Mouse (Mus musculus) kidney, adult 9 months (tissue): ENCODE measurements around the gene Stt3b.

Source experiments
- DNase-seq: peaks from one replicate; pipeline ENCODE4 v3.0.0; 2022

Gene Stt3b

DNA sequence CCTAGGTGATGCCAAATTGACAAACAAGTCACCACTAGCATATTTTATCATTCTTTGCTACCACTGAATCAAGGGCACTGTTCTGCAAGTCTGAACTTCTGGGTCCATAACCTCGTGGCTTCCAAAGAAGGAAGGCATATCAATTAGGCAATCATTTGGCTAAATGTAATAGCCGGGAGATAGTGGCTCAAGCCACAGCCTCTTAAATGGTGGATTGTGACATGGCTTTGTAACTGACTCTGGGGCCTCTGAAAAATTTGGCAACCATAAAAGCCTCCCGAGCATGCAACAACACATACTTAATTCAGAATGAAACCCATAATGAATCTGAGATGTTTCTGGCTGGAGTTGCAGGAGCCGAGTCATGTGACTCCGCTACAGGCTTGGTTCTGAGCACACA, 6.8 kb upstream of the Stt3b start:
- DNase-seq: no peak

DNA sequence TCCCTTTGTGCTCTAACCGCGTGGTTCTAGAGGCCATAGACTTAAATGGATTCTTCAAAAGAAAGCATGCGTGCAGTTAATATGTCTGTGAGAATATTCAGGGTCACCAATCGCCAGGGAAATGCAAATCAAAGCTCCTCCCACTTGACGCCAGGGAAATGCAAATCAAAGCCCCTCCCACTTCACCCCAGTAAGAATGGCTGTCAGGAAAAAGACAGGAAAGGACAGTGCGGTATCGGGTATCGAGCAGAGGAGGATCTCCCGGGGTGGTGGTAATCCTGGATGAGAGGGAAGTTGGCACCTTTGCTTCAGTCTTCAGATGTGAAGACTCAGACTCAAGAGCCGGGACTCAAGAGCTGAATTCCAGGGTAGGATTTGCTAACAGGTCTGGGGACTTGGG, 4.3 kb upstream of the Stt3b start:
- DNase-seq: no peak

DNA sequence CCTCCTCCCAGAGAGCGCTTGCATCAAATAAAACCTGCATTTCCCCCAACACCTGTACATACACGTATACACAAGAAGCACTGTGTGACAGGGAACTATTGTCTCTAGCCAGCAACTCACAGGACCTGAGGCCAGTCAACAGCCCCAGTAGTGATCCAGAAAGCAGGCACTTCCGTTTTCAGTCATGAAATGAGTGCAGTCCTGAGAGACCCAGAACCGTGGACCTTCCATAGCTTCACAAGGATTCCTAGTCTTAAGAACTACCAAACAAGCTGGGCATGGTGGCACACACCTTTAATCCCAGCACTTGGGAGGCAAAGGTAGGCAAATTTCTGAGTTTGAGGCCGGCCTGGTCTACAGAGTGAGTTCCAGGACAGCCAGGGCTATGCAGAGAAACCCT, 3.6 kb upstream of the Stt3b start:
- no peak for DNase-seq

- DNase-seq: peak; percentile 95
Observed at GRCm38 (mm10) chr9:115311223-115311520, 951 bp upstream of the Stt3b start.

GRCm38 (mm10) chr9:115309977-115310345, 260 bp downstream of the Stt3b start:
- DNase-seq: no peak

GRCm38 (mm10) chr9:115309381-115309971, 745 bp downstream of the Stt3b start:
- DNase-seq: no peak

DNA sequence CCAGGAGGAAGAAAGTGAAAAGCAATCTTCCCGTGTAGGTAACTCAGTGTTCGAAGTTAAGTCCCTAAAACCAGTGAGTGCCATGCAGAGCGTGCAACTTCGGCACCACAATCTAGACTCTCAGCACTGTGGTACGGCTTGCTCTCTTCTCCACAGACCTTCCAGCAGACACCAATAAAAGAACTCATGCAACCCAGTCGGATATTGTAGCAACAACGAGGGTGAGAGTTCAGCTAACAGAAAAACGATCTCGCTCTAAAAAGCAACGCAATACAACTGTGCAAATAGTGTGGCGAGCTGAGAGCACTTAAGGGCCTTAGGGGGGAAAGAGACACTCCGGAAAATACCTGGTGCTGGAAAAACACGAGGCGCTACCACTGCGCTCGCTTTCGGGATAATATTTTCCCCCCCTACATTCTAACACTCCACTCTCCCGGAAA, 1.3 kb downstream of the Stt3b start:
- no peak for DNase-seq

- DNase-seq: no peak
Observed at GRCm38 (mm10) chr9:115308401-115308800, 1.8 kb downstream of the Stt3b start.

- DNase-seq: no peak
Observed at GRCm38 (mm10) chr9:115306202-115306601, 4.0 kb downstream of the Stt3b start.

DNA sequence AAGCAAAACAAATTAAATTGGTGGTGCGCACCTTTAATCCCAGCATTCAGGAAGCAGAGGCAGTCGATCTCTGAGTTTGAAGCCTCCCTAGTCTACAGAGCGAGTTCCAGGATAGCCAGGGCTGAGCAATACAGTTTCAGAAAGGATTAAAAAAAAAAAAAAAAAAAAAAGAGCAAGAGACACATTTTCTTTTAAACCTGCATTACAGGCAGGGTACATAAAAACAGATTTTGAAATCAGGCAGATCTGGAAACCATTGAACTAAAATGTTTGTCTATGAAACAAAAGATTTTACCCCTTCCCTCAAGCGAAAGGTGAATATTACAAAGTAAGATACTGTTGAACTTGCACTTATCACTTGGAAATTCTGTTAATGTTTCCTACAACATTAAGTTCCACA, 6.1 kb downstream of the Stt3b start:
- no peak for DNase-seq

DNA sequence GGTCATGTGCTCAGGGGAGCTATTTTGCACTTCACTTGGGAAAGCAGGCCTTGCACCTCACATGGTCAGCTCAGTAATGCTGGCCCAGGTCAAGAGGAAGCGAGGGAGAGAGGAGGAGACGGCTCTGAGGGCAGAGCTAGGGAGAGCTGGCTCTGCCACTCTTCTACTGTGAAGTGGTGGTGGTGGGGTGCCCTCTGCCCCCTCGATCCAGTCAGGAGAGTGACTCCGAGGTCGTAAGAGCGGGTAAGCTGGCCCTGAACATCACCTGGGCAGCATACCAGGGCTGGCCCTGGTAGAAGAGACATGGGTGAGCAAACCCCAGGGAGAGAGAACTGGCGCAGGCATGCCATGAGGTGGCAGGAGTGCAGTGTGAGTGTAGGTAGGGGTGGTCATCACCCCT, 8.6 kb downstream of the Stt3b start:
- DNase-seq: peak; percentile 58

DNA sequence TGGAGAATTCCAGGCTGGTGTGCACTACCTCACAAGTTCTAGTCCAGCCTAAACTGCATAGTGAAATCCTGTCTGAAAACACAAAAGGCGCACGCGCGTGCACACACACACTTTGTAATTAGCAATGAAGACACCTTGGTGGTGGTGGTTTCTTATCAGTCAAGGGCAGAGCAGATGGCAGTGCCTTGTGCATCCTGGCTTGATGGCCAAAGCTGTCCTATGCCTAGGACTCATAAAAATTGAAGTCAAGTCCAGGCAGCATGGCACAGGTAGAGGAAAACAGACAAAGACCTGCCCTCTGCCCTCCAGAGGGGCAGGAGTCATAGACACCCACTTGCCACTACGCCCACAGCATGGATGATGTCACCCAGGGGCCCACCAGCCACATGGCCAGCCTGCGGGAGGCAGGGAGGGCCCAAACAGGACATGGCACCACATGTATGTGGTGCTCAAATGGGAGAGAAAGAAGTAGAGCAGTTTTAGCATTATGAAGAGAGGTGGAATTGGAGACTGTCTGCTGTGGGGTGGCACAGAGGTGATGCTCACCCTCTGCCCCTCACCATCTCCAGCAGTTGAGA, 9.1 kb downstream of the Stt3b start:
- DNase-seq: no peak

GRCm38 (mm10) chr9:115296738-115297137, 13.5 kb downstream of the Stt3b start:
- DNase-seq: no peak

DNA sequence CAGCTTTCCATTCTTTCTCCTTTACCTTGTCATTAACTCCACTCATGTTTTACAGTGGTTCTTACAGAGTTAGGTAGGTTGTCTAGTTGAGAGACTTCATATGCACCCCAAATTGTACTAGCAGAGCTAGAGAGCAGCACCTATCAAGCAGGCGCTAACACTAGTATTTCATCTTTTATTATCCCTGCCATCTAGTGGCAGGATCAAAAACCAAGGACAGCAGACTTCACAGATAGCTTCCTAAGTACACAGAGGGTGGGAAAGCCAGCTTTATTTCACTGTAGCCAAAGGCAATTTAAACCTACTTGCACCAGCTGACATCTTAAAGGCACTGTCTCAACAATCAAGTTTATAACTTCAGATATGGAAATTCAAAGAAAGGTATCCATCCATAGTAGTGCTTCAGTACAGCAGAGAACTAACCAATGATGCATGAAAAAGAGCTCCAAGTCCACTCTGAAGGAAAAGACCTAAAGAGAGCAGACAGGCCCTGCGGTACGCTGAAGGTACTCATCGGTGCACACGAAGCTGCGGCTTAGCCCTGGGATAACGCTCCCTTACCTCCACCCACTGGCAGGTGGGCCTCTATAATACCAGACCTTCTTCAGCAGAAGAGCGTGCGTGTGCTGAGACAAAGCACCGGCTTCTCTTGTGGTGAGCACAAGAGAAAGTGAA, 16.2 kb downstream of the Stt3b start:
- peak; percentile 62 for DNase-seq

- DNase-seq: peak; percentile 74
Observed at GRCm38 (mm10) chr9:115287774-115288434, 22.3 kb downstream of the Stt3b start.

DNA sequence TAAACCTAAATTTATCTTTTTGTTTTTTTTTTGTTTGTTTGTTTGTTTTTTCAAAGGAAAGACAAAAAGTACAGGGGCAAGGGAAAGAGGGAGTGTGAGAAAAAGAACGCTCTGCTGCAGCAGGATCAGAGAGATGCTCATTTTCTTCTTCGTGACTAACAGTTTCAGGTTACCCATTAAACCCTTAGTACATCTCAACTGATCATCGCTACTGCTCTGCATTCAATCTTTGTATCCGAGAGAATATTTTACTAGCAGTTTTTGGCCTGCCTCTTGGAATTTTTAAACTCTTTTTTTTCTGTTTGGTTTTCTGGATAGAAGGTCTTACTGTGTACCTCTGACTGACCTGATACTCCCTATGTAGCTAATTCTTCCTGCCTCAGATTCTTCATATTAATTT, 25.8 kb downstream of the Stt3b start:
- peak; percentile 64 for DNase-seq

DNA sequence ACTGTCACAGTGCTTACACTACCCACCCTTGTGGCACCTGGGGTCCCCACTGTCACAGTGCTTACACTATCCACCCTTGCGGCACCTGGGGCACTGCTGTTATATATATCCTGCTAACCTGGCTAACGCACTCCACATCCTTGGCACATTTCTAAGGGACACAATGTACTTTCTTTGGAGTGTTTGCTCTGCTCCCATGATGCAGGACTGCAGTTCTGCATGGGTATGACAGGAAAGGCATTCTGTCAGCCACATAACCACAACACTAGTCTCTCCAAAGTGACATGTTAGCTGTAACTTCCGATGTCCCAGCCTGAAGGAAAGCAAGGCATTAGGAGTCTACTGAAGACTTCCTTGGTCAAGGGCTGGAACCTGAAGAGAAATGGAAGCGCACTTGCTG, 26.8 kb downstream of the Stt3b start:
- DNase-seq: no peak

DNA sequence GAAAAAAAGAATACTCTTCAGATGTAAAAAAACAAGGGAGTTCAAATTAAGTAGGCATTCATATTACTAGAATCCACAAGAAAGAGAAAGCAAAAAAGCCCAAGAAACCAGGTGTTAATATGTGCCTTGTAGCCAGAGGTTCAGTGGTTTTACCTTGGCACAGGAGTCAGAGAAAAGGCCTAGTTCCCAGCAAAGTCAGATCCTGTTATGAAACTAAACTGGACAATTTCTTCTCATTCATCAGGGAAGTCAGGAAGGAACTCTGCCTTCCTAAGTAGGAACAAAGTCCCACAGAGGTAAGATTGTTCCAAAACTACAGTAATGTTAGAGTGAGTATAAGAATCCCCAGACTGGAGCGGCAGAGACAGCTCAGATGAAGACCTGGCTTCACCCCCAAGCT, 31.6 kb downstream of the Stt3b start:
- DNase-seq: peak; percentile 69

GRCm38 (mm10) chr9:115274806-115275205, 35.4 kb downstream of the Stt3b start:
- no peak for DNase-seq

DNA sequence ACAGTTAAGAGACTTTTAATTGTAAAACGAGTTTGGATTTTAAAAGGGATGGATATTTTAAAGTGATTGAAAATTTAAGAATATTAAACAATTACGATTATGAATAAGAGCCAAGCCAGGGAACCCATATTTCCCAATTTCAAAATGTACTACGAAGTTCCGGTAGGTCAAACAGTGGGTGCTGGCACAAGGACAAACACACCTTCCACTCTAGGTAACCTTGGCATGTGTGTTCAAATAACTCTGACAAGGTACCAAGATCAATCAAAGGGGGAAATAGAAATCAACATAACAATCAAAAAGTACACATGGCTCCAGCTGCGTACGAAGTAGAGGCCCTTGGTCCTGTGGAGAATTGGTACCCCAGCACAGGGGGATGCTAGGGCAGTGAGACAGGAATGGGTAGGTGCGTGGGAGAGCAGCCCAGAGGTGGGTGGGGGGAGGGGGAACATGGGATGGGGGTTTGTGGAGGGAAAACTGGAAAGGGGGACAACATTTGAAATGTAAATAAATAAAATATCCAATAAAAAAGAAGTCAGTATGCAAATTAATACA, 37.0 kb downstream of the Stt3b start:
- no peak for DNase-seq

DNA sequence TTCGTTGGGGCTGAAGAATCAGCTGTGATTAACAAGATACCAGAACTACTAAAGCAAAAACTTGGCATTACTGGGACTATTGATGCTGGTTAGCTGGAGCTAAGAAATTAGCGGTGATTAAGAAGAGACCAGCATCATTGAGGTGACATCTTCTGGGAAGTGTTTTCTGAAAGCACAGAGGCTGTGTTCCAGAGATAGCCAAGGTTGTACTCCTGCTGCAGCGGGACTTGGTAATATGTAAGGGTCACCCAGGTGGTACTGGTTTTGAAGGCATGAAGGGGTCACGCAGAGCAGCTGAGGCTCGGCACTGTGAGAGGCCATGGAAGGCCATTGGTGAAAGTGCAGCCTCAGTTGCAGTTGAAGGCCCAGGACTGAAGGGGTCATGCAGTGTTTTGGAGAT, 37.8 kb downstream of the Stt3b start:
- peak; percentile 38 for DNase-seq

DNA sequence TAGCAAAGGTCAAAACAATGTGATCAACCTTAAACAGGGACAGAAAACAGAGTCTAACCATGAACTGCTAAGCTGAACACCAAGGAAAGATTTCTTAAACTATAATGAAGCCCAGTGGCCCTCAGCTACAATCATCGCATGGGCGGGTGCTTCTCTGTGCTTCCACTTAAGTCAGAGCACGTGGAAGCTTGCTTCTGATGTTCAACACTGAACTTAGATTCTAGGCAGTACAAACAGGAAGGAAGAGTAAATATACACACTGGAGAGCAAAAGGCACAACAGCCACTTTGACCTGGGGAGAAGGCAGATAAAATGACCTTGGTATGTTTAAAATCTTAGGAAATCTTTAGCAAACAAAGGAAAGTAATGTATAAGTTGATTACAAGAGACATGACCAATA, 38.7 kb downstream of the Stt3b start:
- no peak for DNase-seq

DNA sequence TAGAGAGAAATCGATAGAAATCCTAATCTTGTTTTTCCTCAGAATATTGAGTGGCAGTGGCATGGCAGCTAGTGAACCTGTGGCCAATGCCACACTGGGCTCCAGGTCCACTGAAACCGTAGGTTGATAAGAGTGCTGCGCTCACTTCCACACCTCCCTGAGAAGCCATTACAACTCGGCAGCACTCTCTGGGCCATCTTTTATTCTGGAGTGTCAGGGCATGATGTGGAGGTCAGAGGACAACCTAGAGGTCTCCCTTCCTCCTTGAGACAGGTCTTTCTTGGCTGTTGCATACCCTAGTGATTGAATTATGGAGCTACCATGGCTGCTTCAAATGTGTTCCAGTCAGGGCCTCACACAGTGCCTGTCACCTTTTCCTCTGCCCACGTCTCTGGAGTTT, 48.3 kb downstream of the Stt3b start:
- DNase-seq: no peak

DNA sequence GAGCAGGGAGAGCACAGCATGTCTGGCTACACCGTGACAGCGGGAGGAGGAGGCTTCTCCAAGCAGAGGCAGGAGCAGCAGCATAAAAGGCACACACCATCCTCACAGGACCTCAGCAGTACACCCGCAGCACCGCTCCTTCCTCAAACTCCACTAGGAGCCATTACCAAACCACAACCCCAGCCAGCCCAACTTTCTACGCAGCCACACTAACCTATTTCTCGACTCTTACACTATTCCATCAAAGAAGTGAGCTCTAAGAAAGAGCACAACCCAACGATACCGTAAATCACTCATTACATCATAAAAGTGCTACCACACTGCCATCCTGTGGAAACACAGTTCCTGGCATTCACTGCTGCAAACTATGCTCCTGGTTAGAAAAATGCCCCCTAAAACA, 48.8 kb downstream of the Stt3b start:
- peak; percentile 32 for DNase-seq
